Mouse (Mus musculus): ENCODE data around the gene Spcs3.
A peak's percentile ranks its signal among the peaks of the same experiment; 100 is the strongest.

Spcs3 gene

GRCm38 (mm10) chr8:54507428-54508095, 22.2 kb downstream of the Spcs3 start:
- DNase-seq: peak; percentile 54

GRCm38 (mm10) chr8:54505060-54505459, 24.7 kb downstream of the Spcs3 start:
- DNase-seq: no peak

GRCm38 (mm10) chr8:54503104-54503503, 26.7 kb downstream of the Spcs3 start:
- no peak for DNase-seq

- no peak for DNase-seq
Observed at GRCm38 (mm10) chr8:54493915-54494314, 35.9 kb downstream of the Spcs3 start.

GRCm38 (mm10) chr8:54493110-54493509, 36.7 kb downstream of the Spcs3 start:
- DNase-seq: no peak

- DNase-seq: no peak
Observed at GRCm38 (mm10) chr8:54491934-54492333, 37.9 kb downstream of the Spcs3 start.

- DNase-seq: no peak
Observed at GRCm38 (mm10) chr8:54491057-54491690, 38.6 kb downstream of the Spcs3 start.

GRCm38 (mm10) chr8:54488437-54488836, 41.4 kb downstream of the Spcs3 start:
- DNase-seq: no peak

GRCm38 (mm10) chr8:54486555-54487273, 43.1 kb downstream of the Spcs3 start:
- no peak for DNase-seq
